Mouse (Mus musculus) lung, postnatal 14 days (tissue): ENCODE results near the gene Sp140.
A peak's percentile ranks its signal among the peaks of the same experiment; 100 is the strongest.
"Not testable (repeated sequence)": the region's sequence is repeated elsewhere in the genome, so short reads cannot be mapped to it uniquely, and the experiment has no call there.

Experiments used
- DNase-seq: peaks from one replicate; pipeline ENCODE4 v3.0.0; 2021

The Sp140 gene

DNA sequence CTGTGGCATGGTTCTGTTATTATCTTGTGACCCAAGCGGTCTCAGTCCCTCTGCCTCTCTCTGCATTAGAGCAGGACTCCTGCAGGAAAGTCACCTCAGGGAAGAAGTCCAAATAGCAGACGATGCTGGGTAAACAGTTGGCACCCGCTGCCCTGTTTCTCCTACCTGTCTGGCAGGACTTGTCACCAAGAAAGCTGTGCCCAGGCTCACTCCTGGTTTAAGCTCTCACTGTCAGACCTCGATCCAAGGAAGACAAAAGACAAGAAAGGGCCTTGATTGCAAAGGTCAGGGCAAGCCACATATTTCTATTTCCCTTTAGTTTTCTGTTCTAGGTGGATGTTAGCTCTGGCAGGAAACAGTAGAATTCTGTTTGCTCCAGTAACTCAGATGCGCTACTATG, 50.3 kb downstream of the Sp140 start:
- not testable (repeated sequence) for DNase-seq

DNA sequence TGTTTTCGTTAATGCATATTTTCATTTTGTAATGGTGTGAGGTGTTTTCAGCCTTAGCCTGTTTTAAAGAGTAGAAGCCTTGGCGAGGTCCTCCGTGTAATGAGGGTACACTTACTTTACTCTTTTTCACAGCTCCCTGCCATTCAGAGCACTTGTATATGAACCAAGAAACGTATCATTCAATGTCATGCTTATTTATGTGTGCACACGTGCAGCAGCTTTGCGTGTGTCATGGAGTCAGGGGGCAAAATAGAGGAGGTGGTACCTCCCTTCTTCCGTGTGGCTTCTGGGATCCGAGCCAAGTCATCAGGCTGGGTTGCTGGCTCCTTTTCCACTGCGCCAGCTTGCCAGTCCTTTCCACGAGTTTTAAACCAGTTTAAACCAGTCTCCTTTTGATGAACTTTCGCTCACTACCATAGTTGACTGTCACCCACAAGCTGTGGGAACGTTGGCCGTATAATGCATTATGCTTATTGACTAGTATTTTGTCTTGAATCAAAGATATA, 51.6 kb downstream of the Sp140 start:
- peak; percentile 5 for DNase-seq

GRCm38 (mm10) chr1:85657211-85657610, 57.0 kb downstream of the Sp140 start:
- DNase-seq, result not testable (repeated sequence)

DNA sequence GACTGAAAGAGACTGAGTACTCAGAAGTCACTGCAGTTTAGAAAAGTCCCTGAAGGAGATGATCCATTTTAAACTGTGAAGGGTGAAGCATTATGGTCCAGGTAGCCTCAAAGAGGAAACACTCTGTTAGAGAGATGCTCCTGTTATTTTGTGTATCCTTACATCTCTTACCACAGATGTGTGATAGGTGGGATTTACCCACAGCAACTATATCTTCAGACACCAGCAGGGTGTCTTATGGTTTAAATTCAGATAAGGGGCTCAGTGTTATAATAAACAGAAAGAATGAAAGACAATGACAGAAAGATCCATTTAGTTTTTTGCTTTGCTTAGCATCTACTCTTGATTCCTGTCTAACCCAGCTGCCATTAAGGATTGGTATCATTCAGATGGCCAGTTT, 64.1 kb downstream of the Sp140 start:
- no peak for DNase-seq

- DNase-seq, result no peak
Observed at GRCm38 (mm10) chr1:85680226-85680625, 80.0 kb downstream of the Sp140 start.

GRCm38 (mm10) chr1:85686666-85687065, 86.5 kb downstream of the Sp140 start:
- no peak for DNase-seq

- DNase-seq, result no peak
Observed at GRCm38 (mm10) chr1:85687346-85687745, 87.2 kb downstream of the Sp140 start.

GRCm38 (mm10) chr1:85690544-85690943, 90.4 kb downstream of the Sp140 start:
- DNase-seq, result no peak

- no peak for DNase-seq
Observed at GRCm38 (mm10) chr1:85692281-85692680, 92.1 kb downstream of the Sp140 start.

- no peak for DNase-seq
Observed at GRCm38 (mm10) chr1:85693280-85693679, 93.1 kb downstream of the Sp140 start.
